Mouse (Mus musculus) left cerebral cortex, postnatal 36 days (tissue): ENCODE results near the gene Syce1. TPM values are rescaled to one million over a fixed set of nuclear protein-coding genes. Genes with fewer than 3 reads are reported as not detected.
"Not testable (repeated sequence)": the region's sequence is repeated elsewhere in the genome, so short reads cannot be mapped to it uniquely, and the experiment has no call there.

ENCODE experiments used
- DNase-seq, 2 experiments: peaks; one replicate each; pipeline ENCODE4 v3.0.0; 2021 to 2022; ENCODE audit warnings: low spot score in 2 of 2, mixed read lengths in 1 of 2
- intact Hi-C: fragments of 180-260 bp; cut with DNase I; formaldehyde crosslinking; loops from one replicate; pipeline ENCODE4 v1.15.1; 2025
- total RNA-seq, 2 experiments: library from RNA; stranded (reverse); gene quantifications; 2 replicates each; pipeline ENCODE4 v1.2.3; 2021

Syce1 gene
- total RNA-seq, 2 experiments from 2014 or later: 0.22 to 0.54 TPM

GRCm38 (mm10) chr7:140788053-140788435, 392 bp upstream of the Syce1 start:
- intact Hi-C loops: no loop called here
- no peak for DNase-seq

- intact Hi-C loops: no loop called here
- no peak for DNase-seq
Measured at GRCm38 (mm10) chr7:140780548-140780947, 7.1 kb downstream of the Syce1 start.

GRCm38 (mm10) chr7:140765888-140766739, 21.5 kb downstream of the Syce1 start:
- intact Hi-C loops: no loop called here
- DNase-seq: no peak

GRCm38 (mm10) chr7:140765391-140765790, 22.3 kb downstream of the Syce1 start:
- intact Hi-C loops: not testable (repeated sequence)

GRCm38 (mm10) chr7:140763447-140764020, 24.1 kb downstream of the Syce1 start, which contains the start of gene Cyp2e1:
TSS of gene Cyp2e1 (plus strand) at chr7:140763739.
- DNase-seq: no peak
- intact Hi-C loops: no loop called here

More at GRCm38 (mm10) chr7:140765391-140765790, 22.3 kb downstream of the Syce1 start:
- not testable (repeated sequence) for DNase-seq

- intact Hi-C loops: no loop called here
- no peak for DNase-seq
Measured at GRCm38 (mm10) chr7:140760647-140761046, 27.0 kb downstream of the Syce1 start.

- intact Hi-C loops: no loop called here
- no peak for DNase-seq
Measured at GRCm38 (mm10) chr7:140756151-140756854, 31.3 kb downstream of the Syce1 start.

GRCm38 (mm10) chr7:140754556-140754955, 33.1 kb downstream of the Syce1 start:
- intact Hi-C loops: no loop called here
- DNase-seq: no peak

GRCm38 (mm10) chr7:140748827-140749160, 38.9 kb downstream of the Syce1 start:
- DNase-seq: no peak
- intact Hi-C loops: no loop called here

GRCm38 (mm10) chr7:140748116-140748826, 39.4 kb downstream of the Syce1 start:
- DNase-seq: no peak

GRCm38 (mm10) chr7:140747402-140747801, 40.2 kb downstream of the Syce1 start:
- intact Hi-C loops: no loop called here
- no peak for DNase-seq

More at GRCm38 (mm10) chr7:140748116-140748826, 39.4 kb downstream of the Syce1 start:
- intact Hi-C loops: no loop called here

- intact Hi-C loops: loop anchor here (10.0 kb wide), 1 partner anchor 578 kb away; the partner anchor contains the start of gene Sprn
- no peak for DNase-seq
Measured at GRCm38 (mm10) chr7:140733162-140733561, 54.5 kb downstream of the Syce1 start.

Other genes starting within 250 kb of the Syce1 start
- gene Olfr538, start 220.0 kb downstream of the Syce1 start, total RNA-seq: not detected
- under 1 TPM; 0.05 to 0.36 TPM for gene Olfr46, start 186.6 kb downstream of the Syce1 start, total RNA-seq
- not detected for gene Olfr61, start 158.9 kb downstream of the Syce1 start, total RNA-seq
- gene Olfr53, start 141.4 kb downstream of the Syce1 start, total RNA-seq: not detected
- under 1 TPM in 1 of 2 experiments, not detected in 1; 0.07 TPM for gene Olfr539, start 127.9 kb downstream of the Syce1 start, total RNA-seq
- not detected for gene Olfr45, start 105.9 kb downstream of the Syce1 start, total RNA-seq
- gene Olfr541, start 90.6 kb downstream of the Syce1 start, total RNA-seq: not detected
- gene Cyp2e1, start 24.1 kb downstream of the Syce1 start, total RNA-seq: not detected
- 10 to 100 TPM; 22.2 to 31.0 TPM for gene Zfp941, start 34.3 kb upstream of the Syce1 start, total RNA-seq
- 1 to 10 TPM; 2.1 to 8.4 TPM for gene Urah, start 47.2 kb upstream of the Syce1 start, total RNA-seq
- not detected for gene Scgb1c1, start 57.7 kb upstream of the Syce1 start, total RNA-seq
- not detected for gene Odf3, start 60.0 kb upstream of the Syce1 start, total RNA-seq
- gene Gm45785, start 68.5 kb upstream of the Syce1 start, total RNA-seq: 1 to 10 TPM in 1 of 2 experiments, not detected in 1; 2.3 TPM
- gene Ric8a, start 69.1 kb upstream of the Syce1 start, total RNA-seq: 10 to 100 TPM; 68.2 to 68.7 TPM
- 10 to 100 TPM; 22.5 to 27.3 TPM for gene Bet1l, start 69.7 kb upstream of the Syce1 start, total RNA-seq
- gene Psmd13, start 94.1 kb upstream of the Syce1 start, total RNA-seq: 100 to 1,000 TPM; 106 to 113 TPM
- gene Sirt3, start 94.5 kb upstream of the Syce1 start, total RNA-seq: 10 to 100 TPM; 73.1 to 78.5 TPM
- gene Cox8b, start 112.6 kb upstream of the Syce1 start, total RNA-seq: not detected
- gene Nlrp6, start 133.1 kb upstream of the Syce1 start, total RNA-seq: under 1 TPM; 0.47 to 0.54 TPM
- gene Pgghg, start 153.5 kb upstream of the Syce1 start, total RNA-seq: 1 to 10 TPM; 3.3 to 5.8 TPM
- not detected for gene Ifitm5, start 162.4 kb upstream of the Syce1 start, total RNA-seq
- not detected for gene Gm45717, start 168.1 kb upstream of the Syce1 start, total RNA-seq
- gene Ifitm2, start 168.1 kb upstream of the Syce1 start, total RNA-seq: 10 to 100 TPM; 12.3 to 14.0 TPM
- gene Ifitm1, start 179.4 kb upstream of the Syce1 start, total RNA-seq: 1 to 10 TPM; 3.6 to 4.2 TPM
- 10 to 100 TPM in 1 of 2 experiments, 1 to 10 TPM in 1; 9.6 to 14.3 TPM for gene Ifitm3, start 222.9 kb upstream of the Syce1 start, total RNA-seq
- not detected for gene Ifitm6, start 230.1 kb upstream of the Syce1 start, total RNA-seq
- not detected for gene Gm17387, start 241.3 kb upstream of the Syce1 start, total RNA-seq